ENCODE assay signal across 14 mouse cellular contexts in the genomic region with DNA sequence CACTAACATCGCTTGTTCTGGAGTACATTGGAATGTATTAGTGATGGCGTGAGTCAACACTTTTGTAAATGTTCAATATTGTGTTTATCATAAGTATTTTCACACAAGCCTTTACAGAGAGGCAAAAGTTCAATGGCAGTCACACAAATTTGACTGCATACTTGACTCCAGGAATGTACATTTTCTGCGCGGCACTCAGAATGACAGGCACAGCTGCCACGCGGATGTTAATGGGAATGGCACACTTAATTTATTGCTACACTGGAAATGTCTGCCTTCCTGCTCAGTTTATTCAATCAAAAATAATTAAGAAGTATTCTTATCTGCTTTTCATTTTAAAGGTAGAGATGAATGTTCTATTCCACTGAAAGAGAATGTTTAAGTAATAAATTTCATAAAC.
"Had no signal": no experiment of that assay in that cellular context is flagged by ENCODE, and none has a peak within 500 bp of the region (broad histone marks: within the 10 kb centered on the region; RNA-seq: fewer than 3 reads in every experiment).

No protein-coding gene starts in this region.

- H3K4me3 ChIP-seq: left cerebral cortex, adult 2 months; limb, embryonic 12.5 days; megakaryocyte, embryonic 14.5 days; midbrain, embryonic 12.5 days; neural tube, embryonic 12.5 days had no signal

- H3K4me1 ChIP-seq: limb, embryonic 12.5 days; megakaryocyte, embryonic 14.5 days; midbrain, embryonic 12.5 days; neural tube, embryonic 12.5 days had no signal

- H3K27ac ChIP-seq: left cerebral cortex, adult 2 months; limb, embryonic 12.5 days; liver, embryonic 14.5 days; macrophage; midbrain, embryonic 12.5 days; neural tube, embryonic 12.5 days; stomach, postnatal 0 days had no signal

- ATAC-seq: intestine, postnatal 0 days had no signal

- H3K36me3 ChIP-seq: neural tube, embryonic 12.5 days had no signal

- H3K27me3 ChIP-seq: limb, embryonic 12.5 days; megakaryocyte, embryonic 14.5 days; midbrain, embryonic 12.5 days; neural tube, embryonic 12.5 days had no signal

- H3K4me2 ChIP-seq: limb, embryonic 12.5 days; midbrain, embryonic 12.5 days; neural tube, embryonic 12.5 days had no signal

- DNase-seq: kidney, adult 8-10 months; kidney, postnatal 25 days; lung, adult 2 months; lung, postnatal 14 days; thymus, postnatal 4 days had no signal

- H3K9me3 ChIP-seq: limb, embryonic 12.5 days had no signal

- H3K9ac ChIP-seq: limb, embryonic 12.5 days; liver, embryonic 14.5 days; midbrain, embryonic 12.5 days; neural tube, embryonic 12.5 days had no signal
